Mouse (Mus musculus) ovary, postnatal 14 days (tissue): Measurements from ENCODE around the gene Gm45208.
"Not testable (repeated sequence)": the region's sequence is repeated elsewhere in the genome, so short reads cannot be mapped to it uniquely, and the experiment has no call there.

Experiments used
- DNase-seq: peaks from one replicate; pipeline ENCODE4 v3.0.0; 2022; ENCODE audit warnings: low spot score

Gene Gm45208

GRCm38 (mm10) chrX:7728215-7728921 lies 6.3 kb downstream of the Gm45208 start, which contains the start of gene Praf2:
Gene Praf2 (plus strand): TSS chrX:7728439.
- DNase-seq: peak; percentile 53

GRCm38 (mm10) chrX:7728922-7729265 lies 6.8 kb downstream of the Gm45208 start:
- DNase-seq: no peak

GRCm38 (mm10) chrX:7733571-7734156 lies 11.6 kb downstream of the Gm45208 start:
- peak; percentile 45 for DNase-seq

- no peak for DNase-seq
Observed at GRCm38 (mm10) chrX:7739336-7740081, 17.5 kb downstream of the Gm45208 start.

GRCm38 (mm10) chrX:7740082-7740819 lies 18.2 kb downstream of the Gm45208 start:
- no peak for DNase-seq

GRCm38 (mm10) chrX:7741103-7741502 lies 19.1 kb downstream of the Gm45208 start:
- no peak for DNase-seq

- DNase-seq: no peak
Observed at GRCm38 (mm10) chrX:7743470-7743869, 21.4 kb downstream of the Gm45208 start.

GRCm38 (mm10) chrX:7744940-7745339 lies 22.9 kb downstream of the Gm45208 start:
- DNase-seq: no peak

- DNase-seq: no peak
Observed at GRCm38 (mm10) chrX:7745429-7745828, 23.4 kb downstream of the Gm45208 start.

- peak; percentile 52 for DNase-seq
Observed at GRCm38 (mm10) chrX:7750432-7751116, 28.5 kb downstream of the Gm45208 start, which contains the start of gene Ccdc120. Gene Ccdc120 (minus strand): TSS chrX:7750905.

GRCm38 (mm10) chrX:7753627-7754026 lies 31.6 kb downstream of the Gm45208 start:
- DNase-seq: not testable (repeated sequence)

- DNase-seq: peak; percentile 74
Observed at GRCm38 (mm10) chrX:7762137-7762920, 40.3 kb downstream of the Gm45208 start, which contains the start of gene Tfe3. Gene Tfe3 (plus strand): TSS chrX:7762560.

GRCm38 (mm10) chrX:7762921-7763197 lies 40.8 kb downstream of the Gm45208 start:
- DNase-seq: no peak

GRCm38 (mm10) chrX:7763631-7764393 lies 41.8 kb downstream of the Gm45208 start:
- DNase-seq: no peak

- DNase-seq: no peak
Observed at GRCm38 (mm10) chrX:7764657-7765280, 42.7 kb downstream of the Gm45208 start.

GRCm38 (mm10) chrX:7765281-7765670 lies 43.2 kb downstream of the Gm45208 start:
- DNase-seq: no peak

- no peak for DNase-seq
Observed at GRCm38 (mm10) chrX:7765764-7766163, 43.7 kb downstream of the Gm45208 start.

GRCm38 (mm10) chrX:7769302-7770017 lies 47.4 kb downstream of the Gm45208 start:
- DNase-seq: no peak

- no peak for DNase-seq
Observed at GRCm38 (mm10) chrX:7772766-7773165, 50.7 kb downstream of the Gm45208 start.
